ENCODE assay signal across 9 mouse cellular contexts in the genomic region with DNA sequence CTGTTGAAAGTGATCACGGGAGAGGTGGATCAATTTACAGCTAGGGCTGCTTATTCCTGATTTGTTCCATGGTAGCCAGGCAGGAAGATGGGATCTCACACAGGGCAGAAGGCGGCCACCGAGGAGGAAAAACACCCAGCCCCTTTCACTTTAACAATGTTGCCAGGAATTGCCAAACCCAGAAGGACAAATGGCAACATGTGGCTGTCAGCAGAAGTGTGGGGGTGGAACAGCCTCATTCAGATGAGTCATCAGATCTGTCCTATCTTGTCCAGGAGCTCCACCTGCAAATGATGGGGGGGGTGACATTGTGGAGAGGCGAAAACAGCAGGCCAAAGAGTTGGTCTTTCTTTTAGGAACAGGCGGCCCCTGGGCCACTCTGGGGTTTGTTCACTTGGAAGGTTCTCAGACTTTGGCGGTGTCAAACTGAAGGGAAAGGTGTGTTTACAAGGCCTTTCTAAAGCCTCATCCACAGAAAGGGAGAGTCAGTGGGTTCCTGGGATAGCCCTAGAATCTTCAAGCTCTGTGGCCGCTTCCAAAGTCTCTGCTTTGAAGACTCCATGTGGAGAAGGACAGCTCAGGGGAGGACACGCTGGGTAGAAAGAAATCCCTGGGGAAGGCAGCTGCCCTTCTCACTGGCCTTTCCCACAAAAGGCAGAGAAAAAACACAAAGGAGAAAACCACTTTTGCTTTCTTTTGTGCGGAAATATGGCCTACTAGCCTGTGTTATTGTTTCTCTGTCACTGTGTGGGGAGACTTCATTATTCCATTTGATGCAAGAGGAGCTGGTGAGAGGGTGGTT.
DNase-seq lines count a peak whose midpoint lies in the region; ATAC-seq and TF ChIP-seq lines count a peak whose summit lies in the region.
"Had no signal": no experiment of that assay in that cellular context is flagged by ENCODE, and none has a peak within 500 bp of the region (broad histone marks: within the 10 kb centered on the region; RNA-seq: fewer than 3 reads in every experiment).

No protein-coding gene starts in this region.

- no peak overlapping the region for H3K9ac ChIP-seq in hindbrain, embryonic 11.5 days (ENCODE audit: low read depth, low read length)
- no peak overlapping the region for H3K9ac ChIP-seq in hindbrain, embryonic 14.5 days

- H3K27me3 ChIP-seq in hindbrain, embryonic 11.5 days (ENCODE audit: control insufficient read depth, insufficient read depth, low read length) = no peaks in the 10 kb centered on the region
- H3K27me3 ChIP-seq in hindbrain, embryonic 14.5 days (ENCODE audit: control insufficient read depth, insufficient read depth, low read length) = no peaks in the 10 kb centered on the region

- ATAC-seq in hindbrain, embryonic 11.5 days (ENCODE audit: low FRiP score) = peak; percentile 25; the same call in 1 of the 2 replicates
- no peak for ATAC-seq in hindbrain, embryonic 14.5 days (ENCODE audit: low FRiP score)
- ATAC-seq in CD4-positive, CD25-positive, alpha-beta regulatory T cell, adult 4 months = no peak

- no peak overlapping the region for H3K4me2 ChIP-seq in hindbrain, embryonic 11.5 days (replicated peaks; ENCODE audit: low read depth, low read length)
- no peak overlapping the region for H3K4me2 ChIP-seq in hindbrain, embryonic 14.5 days (replicated peaks)

- H3K36me3 ChIP-seq in hindbrain, embryonic 11.5 days (ENCODE audit: control insufficient read depth, insufficient read depth, low read length) = no peaks in the 10 kb centered on the region
- no peaks in the 10 kb centered on the region for H3K36me3 ChIP-seq in hindbrain, embryonic 14.5 days (replicated peaks; ENCODE audit: control insufficient read depth, insufficient read depth)

- no peak for TF ChIP-seq CTCF in embryonic fibroblast, embryonic 13.5 days (IDR thresholded peaks at IDR 0.05; ENCODE audit: borderline replicate concordance, insufficient read depth, low read length)

- no peak overlapping the region for H3K4me3 ChIP-seq in hindbrain, embryonic 11.5 days (ENCODE audit: low read depth, low read length)
- no peak overlapping the region for H3K4me3 ChIP-seq in hindbrain, embryonic 14.5 days (replicated peaks; ENCODE audit: low read length)
- H3K4me3 ChIP-seq in embryonic fibroblast, embryonic 13.5 days (ENCODE audit: insufficient read depth, low read length) = no peak overlapping the region

- H3K27ac ChIP-seq in hindbrain, embryonic 11.5 days (ENCODE audit: low read depth, low read length) = no peak overlapping the region
- H3K27ac ChIP-seq in hindbrain, embryonic 14.5 days = no peak overlapping the region; the same call in 1 of the 2 replicates
- peak overlapping the region; percentile 97 for H3K27ac ChIP-seq in embryonic fibroblast, embryonic 13.5 days (ENCODE audit: insufficient read depth, low read length)

- H3K4me1 ChIP-seq in hindbrain, embryonic 11.5 days (replicated peaks; ENCODE audit: control insufficient read depth, insufficient read depth, low read length) = peaks cover 4% of the 10 kb centered on the region; the same call in 1 of the 2 replicates
- peaks cover 6% of the 10 kb centered on the region; the same call in 1 of the 2 replicates for H3K4me1 ChIP-seq in hindbrain, embryonic 14.5 days (replicated peaks; ENCODE audit: control insufficient read depth, insufficient read depth, low read length)
- peaks cover 22% of the 10 kb centered on the region for H3K4me1 ChIP-seq in embryonic fibroblast, embryonic 13.5 days (ENCODE audit: control insufficient read depth, insufficient read depth, low read length)

- no peaks in the 10 kb centered on the region for H3K9me3 ChIP-seq in hindbrain, embryonic 11.5 days (ENCODE audit: control insufficient read depth, low read length)
- H3K9me3 ChIP-seq in hindbrain, embryonic 14.5 days (ENCODE audit: control insufficient read depth, low read length) = no peaks in the 10 kb centered on the region

- DNase-seq in hindbrain, embryonic 11.5 days (ENCODE audit: low spot score) = peak; percentile 12
- DNase-seq in hindbrain, embryonic 14.5 days (ENCODE audit: low spot score) = no peak
- peak; percentile 15 to 19 for DNase-seq in urinary bladder, postnatal 36 days (ENCODE audit: low spot score in 2 of 2)
- no peak for DNase-seq in urinary bladder, postnatal 10 days (ENCODE audit: low spot score)
- no peak for DNase-seq in left cerebral cortex, adult 18-20 months (ENCODE audit: low spot score in 2 of 2)
- no peak for DNase-seq in lung, adult 18-20 months
- DNase-seq: right cerebral cortex, postnatal 25 days had no signal

- TF ChIP-seq POLR2A in embryonic fibroblast, embryonic 13.5 days (IDR thresholded peaks at IDR 0.05; ENCODE audit: low read depth, low read length) = no peak

- WGBS in hindbrain, embryonic 11.5 days = 64% methylated on average over 9 of the region's 9 CpGs
- WGBS in hindbrain, embryonic 14.5 days = 67% methylated on average over 9 of the region's 9 CpGs

Comparison
In these comparisons a context has a peak if more than half of its experiments do, and no peak if none do; other contexts are left out.
1. DNase-seq: peak in hindbrain, embryonic 11.5 days (single experiment) and urinary bladder, postnatal 36 days (2 of 2); none in hindbrain, embryonic 14.5 days (single experiment), urinary bladder, postnatal 10 days (single experiment), left cerebral cortex, adult 18-20 months (0 of 2) and lung, adult 18-20 months (0 of 2).